Mouse (Mus musculus): ENCODE data around the gene Mcm2. TPM values are rescaled to one million over a fixed set of nuclear protein-coding genes. Genes with fewer than 3 reads are reported as not detected.

The Mcm2 gene
- total and polyA plus RNA-seq, 3 experiments: 130 to 148 (median 148) TPM

GRCm38 (mm10) chr6:88931449-88931848, 32.9 kb upstream of the Mcm2 start:
- Histone ChIP-seq H3K27me3 (replicated peaks) (no peaks in the 10 kb centered on the region), H3K9me3 (replicated peaks; ENCODE audit: low read length) (no peaks in the 10 kb centered on the region), H3K4me2 (ENCODE audit: insufficient read depth, low read depth, poor library complexity, severe bottlenecking) (no peak overlapping the region), H3K9ac (ENCODE audit: insufficient read depth, low read depth) (no peak overlapping the region), H3K36me3 (replicated peaks in 1 of 2; ENCODE audit: control insufficient read depth in 1 of 2, insufficient read depth in 1 of 2, low read length in 1 of 2) (no peaks in the 10 kb centered on the region), H3K79me2 (replicated peaks; ENCODE audit: control insufficient read depth, extremely low read depth, insufficient read depth, poor library complexity, severe bottlenecking) (no peaks in the 10 kb centered on the region), H3K4me3 (replicated peaks in 1 of 3; ENCODE audit: low read depth in 2 of 3, low read length in 2 of 3, poor library complexity in 1 of 3) (no peak overlapping the region), H3K27ac (ENCODE audit: insufficient read depth, low read depth) (no peak overlapping the region), H3K4me1 (ENCODE audit: control insufficient read depth in 1 of 2, insufficient read depth in 2 of 2) (peaks cover 21 to 65% of the 10 kb centered on the region in 2 experiments)
- in situ Hi-C loops (cut with MboI; ENCODE audit: low pct_ligation_motif_present, low pct_unique_long_range_greater_than_20kb, low sequenced_read_pairs) (loop anchor here (5.0 to 10.0 kb wide), 5 partner anchors 36 to 703 kb away; no protein-coding TSS in a partner anchor), dilution Hi-C loops (cut with MboI; ENCODE audit: extremely low pct_ligation_motif_present, extremely low pct_unique_long_range_greater_than_20kb, low sequenced_read_pairs) (no loop called here)
- no peak for TF ChIP-seq CHD2 (IDR thresholded peaks at IDR 0.05; ENCODE audit: low read length)
- TF ChIP-seq SIN3A (IDR thresholded peaks at IDR 0.05; ENCODE audit: low read length): no peak
- no peak for TF ChIP-seq E2F4 (IDR thresholded peaks at IDR 0.05; ENCODE audit: insufficient replicate concordance, low read depth, low read length)
- TF ChIP-seq USF2 (conservative IDR thresholded peaks at IDR 0.05; ENCODE audit: low read depth, low read length): no peak
- TF ChIP-seq BHLHE40 (IDR thresholded peaks at IDR 0.05; ENCODE audit: low read depth, low read length): no peak
- DNase-seq (ENCODE audit: extremely low read depth): no peak

- dilution Hi-C loops (cut with MboI; ENCODE audit: extremely low pct_ligation_motif_present, extremely low pct_unique_long_range_greater_than_20kb, low sequenced_read_pairs): no loop called here
- no peaks in the 10 kb centered on the region for H3K27me3 ChIP-seq (replicated peaks)
These were observed 31.5 kb upstream of the Mcm2 start for GRCm38 (mm10) chr6:88930049-88930448.

GRCm38 (mm10) chr6:88929451-88929850, 30.9 kb upstream of the Mcm2 start:
- TF ChIP-seq ZMIZ1 (IDR thresholded peaks at IDR 0.05; ENCODE audit: low read depth, low read length) (no peak), ETS1 (conservative IDR thresholded peaks at IDR 0.05; ENCODE audit: low read depth, low read length) (no peak), EP300 (IDR thresholded peaks at IDR 0.05; ENCODE audit: low read length) (no peak), TCF12 (IDR thresholded peaks at IDR 0.05; ENCODE audit: low read depth, low read length) (no peak), CTCF (conservative IDR thresholded peaks at IDR 0.05 in 1 of 2, IDR thresholded peaks at IDR 0.05 in 1 of 2; ENCODE audit: low read depth in 2 of 2, low read length in 2 of 2) (no peak), IRF4 (IDR thresholded peaks at IDR 0.05; ENCODE audit: low read depth, low read length) (no peak), ELF1 (IDR thresholded peaks at IDR 0.05; ENCODE audit: low read depth, low read length) (no peak), MAX (IDR thresholded peaks at IDR 0.05; ENCODE audit: low read length) (no peak), BHLHE40 (IDR thresholded peaks at IDR 0.05; ENCODE audit: low read depth, low read length) (no peak), ZNF384 (IDR thresholded peaks at IDR 0.05; ENCODE audit: low read depth, low read length) (no peak), CHD2 (IDR thresholded peaks at IDR 0.05; ENCODE audit: low read length) (no peak), MXI1 (IDR thresholded peaks at IDR 0.05; ENCODE audit: low read depth, low read length) (no peak), MAFK (IDR thresholded peaks at IDR 0.05; ENCODE audit: insufficient replicate concordance, low read length) (no peak), CHD1 (IDR thresholded peaks at IDR 0.05; ENCODE audit: low read depth, low read length) (no peak), SMC3 (IDR thresholded peaks at IDR 0.05; ENCODE audit: low read depth, low read length) (no peak), MEF2A (IDR thresholded peaks at IDR 0.05; ENCODE audit: borderline replicate concordance, low read depth, low read length) (no peak), UBTF (IDR thresholded peaks at IDR 0.05; ENCODE audit: low read depth, low read length) (no peak), RAD21 (IDR thresholded peaks at IDR 0.05; ENCODE audit: low read depth, low read length) (no peak)
- Histone ChIP-seq H3K9me3 (replicated peaks; ENCODE audit: low read length) (no peaks in the 10 kb centered on the region), H3K27me3 (replicated peaks) (no peaks in the 10 kb centered on the region), H3K9ac (ENCODE audit: insufficient read depth, low read depth) (no peak overlapping the region), H3K4me2 (ENCODE audit: insufficient read depth, low read depth, poor library complexity, severe bottlenecking) (no peak overlapping the region), H3K79me2 (replicated peaks; ENCODE audit: control insufficient read depth, extremely low read depth, insufficient read depth, poor library complexity, severe bottlenecking) (no peaks in the 10 kb centered on the region), H3K27ac (ENCODE audit: insufficient read depth, low read depth) (no peak overlapping the region), H3K4me3 (replicated peaks in 1 of 3; ENCODE audit: low read depth in 2 of 3, low read length in 2 of 3, poor library complexity in 1 of 3) (no peak overlapping the region), H3K4me1 (ENCODE audit: control insufficient read depth in 1 of 2, insufficient read depth in 2 of 2) (peaks cover 5 to 65% of the 10 kb centered on the region in 2 experiments), H3K36me3 (replicated peaks in 1 of 2; ENCODE audit: control insufficient read depth in 1 of 2, insufficient read depth in 1 of 2, low read length in 1 of 2) (no peaks in the 10 kb centered on the region)
- in situ Hi-C loops (cut with MboI; ENCODE audit: low pct_ligation_motif_present, low pct_unique_long_range_greater_than_20kb, low sequenced_read_pairs): no loop called here
- dilution Hi-C loops (cut with MboI; ENCODE audit: extremely low pct_ligation_motif_present, extremely low pct_unique_long_range_greater_than_20kb, low sequenced_read_pairs): no loop called here
- no peak for DNase-seq (ENCODE audit: extremely low read depth)

More at GRCm38 (mm10) chr6:88930049-88930448, 31.5 kb upstream of the Mcm2 start:
- Histone ChIP-seq H3K36me3 (replicated peaks in 1 of 2; ENCODE audit: control insufficient read depth in 1 of 2, insufficient read depth in 1 of 2, low read length in 1 of 2) (no peaks in the 10 kb centered on the region), H3K79me2 (replicated peaks; ENCODE audit: control insufficient read depth, extremely low read depth, insufficient read depth, poor library complexity, severe bottlenecking) (no peaks in the 10 kb centered on the region), H3K9me3 (replicated peaks; ENCODE audit: low read length) (no peaks in the 10 kb centered on the region), H3K4me2 (ENCODE audit: insufficient read depth, low read depth, poor library complexity, severe bottlenecking) (no peak overlapping the region), H3K4me1 (ENCODE audit: control insufficient read depth in 1 of 2, insufficient read depth in 2 of 2) (peaks cover 11 to 65% of the 10 kb centered on the region in 2 experiments), H3K4me3 (replicated peaks in 1 of 3; ENCODE audit: low read depth in 2 of 3, low read length in 2 of 3, poor library complexity in 1 of 3) (no peak overlapping the region), H3K9ac (ENCODE audit: insufficient read depth, low read depth) (no peak overlapping the region), H3K27ac (ENCODE audit: insufficient read depth, low read depth) (no peak overlapping the region)
- DNase-seq (ENCODE audit: extremely low read depth): no peak
- TF ChIP-seq CTCF (conservative IDR thresholded peaks at IDR 0.05 in 1 of 2, IDR thresholded peaks at IDR 0.05 in 1 of 2; ENCODE audit: low read depth in 2 of 2, low read length in 2 of 2): no peak
- no peak for TF ChIP-seq IRF4 (IDR thresholded peaks at IDR 0.05; ENCODE audit: low read depth, low read length)
- in situ Hi-C loops (cut with MboI; ENCODE audit: low pct_ligation_motif_present, low pct_unique_long_range_greater_than_20kb, low sequenced_read_pairs): loop anchor here (5.0 to 10.0 kb wide), 5 partner anchors 37 to 705 kb away; no protein-coding TSS in a partner anchor
